Mouse (Mus musculus) MEL (cell line): ENCODE data around the gene Trip12. TPM values are rescaled to one million over a fixed set of nuclear protein-coding genes. Genes with fewer than 3 reads are reported as not detected.

Experiments used
- DNase-seq: peaks from one replicate; pipeline ENCODE4 v3.0.0; 2011; ENCODE audit warnings: low read depth, low spot score
- H3K27ac ChIP-seq: 2 replicates; pipeline ENCODE4 v1.5.1; 2012; ENCODE audit warnings: low read depth, mild to moderate bottlenecking, control low read depth, low read length, moderate library complexity; ENCODE audit not compliant: control insufficient read depth
- H3K27me3 ChIP-seq, 2 experiments: fragments of 150-350 bp in 1 of 2; sonication (generic) in 1 of 2; 2 replicates each; pipeline ENCODE4 v1.6.1; 2012; ENCODE audit warnings: low read length in 2 of 2, mild to moderate bottlenecking in 2 of 2, improper control_type of control experiment in 1 of 2, moderate library complexity in 1 of 2; ENCODE audit not compliant: insufficient read depth in 2 of 2, control insufficient read depth in 1 of 2
- H3K36me3 ChIP-seq, 2 experiments: 2 replicates each; pipeline ENCODE4 v1.6.1; 2012 to 2014; ENCODE audit warnings: low read length in 2 of 2, improper control_type of control experiment in 1 of 2, inconsistent platforms in 1 of 2, mild to moderate bottlenecking in 1 of 2; ENCODE audit not compliant: insufficient read depth in 2 of 2, control insufficient read depth in 1 of 2
- H3K4me1 ChIP-seq, 2 experiments: fragments of 150-350 bp in 1 of 2; sonication (generic) in 1 of 2; 2 replicates each; pipeline ENCODE4 v1.6.1; 2012; ENCODE audit warnings: low read length in 2 of 2, improper control_type of control experiment in 1 of 2, mild to moderate bottlenecking in 1 of 2; ENCODE audit not compliant: insufficient read depth in 2 of 2, control insufficient read depth in 1 of 2
- H3K4me3 ChIP-seq, 2 experiments: fragments of 150-350 bp in 1 of 2; sonication (generic) in 1 of 2; 2 replicates each; pipeline ENCODE4 v1.5.1; 2012; ENCODE audit warnings: low read depth in 2 of 2, low read length in 2 of 2, mild to moderate bottlenecking in 2 of 2, moderate library complexity in 2 of 2, control low read depth in 1 of 2, improper control_type of control experiment in 1 of 2; ENCODE audit not compliant: control insufficient read depth in 1 of 2, insufficient read depth in 1 of 2
- H3K79me2 ChIP-seq: 2 replicates; pipeline ENCODE4 v1.6.1; 2012; ENCODE audit warnings: mild to moderate bottlenecking, low read length, moderate library complexity; ENCODE audit not compliant: control insufficient read depth, poor library complexity, insufficient read depth
- H3K9ac ChIP-seq: 2 replicates; pipeline ENCODE4 v1.6.1; 2012; ENCODE audit warnings: low read depth, mild to moderate bottlenecking, control low read depth, low read length, moderate library complexity; ENCODE audit not compliant: control insufficient read depth, poor library complexity, severe bottlenecking
- H3K9me3 ChIP-seq: fragments of 150-350 bp; sonication (generic); replicated peaks from 2 replicates; pipeline ENCODE4 v1.6.1; 2012; ENCODE audit warnings: mild to moderate bottlenecking, low read length, improper control_type of control experiment, moderate library complexity; ENCODE audit not compliant: insufficient read depth
- BHLHE40 ChIP-seq: IDR thresholded peaks from 2 replicates; pipeline ENCODE4 v1.6.1; 2012; ENCODE audit warnings: low read depth, mild to moderate bottlenecking, inconsistent platforms, low read length, improper control_type of control experiment, borderline replicate concordance
- CHD1 ChIP-seq: IDR thresholded peaks from 2 replicates; pipeline ENCODE4 v1.6.1; 2012; ENCODE audit warnings: low read depth, mild to moderate bottlenecking, inconsistent platforms, low read length, improper control_type of control experiment
- CHD2 ChIP-seq: IDR thresholded peaks from 2 replicates; pipeline ENCODE4 v1.6.1; 2011; ENCODE audit warnings: low read length, improper control_type of control experiment
- E2F4 ChIP-seq: IDR thresholded peaks from 2 replicates; pipeline ENCODE4 v1.6.1; 2011; ENCODE audit warnings: low read depth, low read length, improper control_type of control experiment, borderline replicate concordance
- ELF1 ChIP-seq: IDR thresholded peaks from 2 replicates; pipeline ENCODE4 v1.6.1; 2014; ENCODE audit warnings: low read depth, mild to moderate bottlenecking, inconsistent platforms, low read length, improper control_type of control experiment, moderate library complexity
- EP300 ChIP-seq, 2 experiments: IDR thresholded peaks; 2 replicates each; pipeline ENCODE4 v1.6.1; 2011; ENCODE audit warnings: improper control_type of control experiment in 2 of 2, low read length in 2 of 2, low read depth in 1 of 2, mild to moderate bottlenecking in 1 of 2
- GABPA ChIP-seq: IDR thresholded peaks from 2 replicates; pipeline ENCODE4 v1.6.1; 2012; ENCODE audit warnings: low read depth, mild to moderate bottlenecking, inconsistent platforms, low read length, improper control_type of control experiment, moderate library complexity
- GATA1 ChIP-seq: IDR thresholded peaks from 2 replicates; pipeline ENCODE4 v1.6.1; 2011; ENCODE audit warnings: low read depth, low read length, improper control_type of control experiment
- HCFC1 ChIP-seq: IDR thresholded peaks from 2 replicates; pipeline ENCODE4 v1.6.1; 2012; ENCODE audit warnings: low read depth, mild to moderate bottlenecking, inconsistent platforms, low read length, improper control_type of control experiment, moderate library complexity
- JUND ChIP-seq: IDR thresholded peaks from 2 replicates; pipeline ENCODE4 v1.6.1; 2011; ENCODE audit warnings: low read depth, mild to moderate bottlenecking, improper control_type of control experiment, low read length
- KAT2A ChIP-seq: conservative IDR thresholded peaks from 2 replicates; pipeline ENCODE4 v1.6.1; 2012; ENCODE audit warnings: low read depth, low read length, improper control_type of control experiment, inconsistent platforms
- MAX ChIP-seq: IDR thresholded peaks from 2 replicates; pipeline ENCODE4 v1.6.1; 2011; ENCODE audit warnings: low read length, improper control_type of control experiment
- MAZ ChIP-seq: IDR thresholded peaks from 2 replicates; pipeline ENCODE4 v1.6.1; 2012; ENCODE audit warnings: low read depth, mild to moderate bottlenecking, inconsistent platforms, low read length, improper control_type of control experiment
- MEF2A ChIP-seq: IDR thresholded peaks from 2 replicates; pipeline ENCODE4 v1.6.1; 2014; ENCODE audit warnings: low read depth, mild to moderate bottlenecking, inconsistent platforms, low read length, improper control_type of control experiment; ENCODE audit not compliant: poor library complexity, insufficient replicate concordance, severe bottlenecking; ENCODE audit errors: extremely low read depth
- MXI1 ChIP-seq: IDR thresholded peaks from 2 replicates; pipeline ENCODE4 v1.6.1; 2011; ENCODE audit warnings: mild to moderate bottlenecking, low read depth, low read length, improper control_type of control experiment
- MYB ChIP-seq: IDR thresholded peaks from 2 replicates; pipeline ENCODE4 v1.6.1; 2011; ENCODE audit warnings: mild to moderate bottlenecking, low read depth, low read length, improper control_type of control experiment
- NELFE ChIP-seq: IDR thresholded peaks from 2 replicates; pipeline ENCODE4 v1.6.1; 2011; ENCODE audit warnings: low read depth, low read length, improper control_type of control experiment
- NRF1 ChIP-seq: IDR thresholded peaks from 2 replicates; pipeline ENCODE4 v1.6.1; 2014; ENCODE audit warnings: low read depth, mild to moderate bottlenecking, inconsistent platforms, low read length, improper control_type of control experiment, moderate library complexity; ENCODE audit not compliant: poor library complexity, insufficient read depth, severe bottlenecking
- POLR2AphosphoS2 ChIP-seq: IDR thresholded peaks from 2 replicates; pipeline ENCODE4 v1.6.1; 2011; ENCODE audit warnings: low read length, improper control_type of control experiment
- POLR2AphosphoS5 ChIP-seq: IDR thresholded peaks from 2 replicates; pipeline ENCODE4 v1.6.1; 2012; ENCODE audit warnings: low read depth, borderline replicate concordance, mild to moderate bottlenecking, inconsistent platforms, low read length, moderate library complexity, mixed read lengths
- RAD21 ChIP-seq: IDR thresholded peaks from 2 replicates; pipeline ENCODE4 v1.6.1; 2011; ENCODE audit warnings: mild to moderate bottlenecking, low read depth, low read length, improper control_type of control experiment
- RCOR1 ChIP-seq: IDR thresholded peaks from 2 replicates; pipeline ENCODE4 v1.6.1; 2012; ENCODE audit warnings: low read depth, mild to moderate bottlenecking, inconsistent platforms, low read length, improper control_type of control experiment
- SMC3 ChIP-seq: IDR thresholded peaks from 2 replicates; pipeline ENCODE4 v1.6.1; 2011; ENCODE audit warnings: low read depth, low read length, improper control_type of control experiment
- TAL1 ChIP-seq: IDR thresholded peaks from 2 replicates; pipeline ENCODE4 v1.6.1; 2012; ENCODE audit warnings: mild to moderate bottlenecking, inconsistent platforms, low read length, moderate library complexity, mixed read lengths
- TBP ChIP-seq: IDR thresholded peaks from 2 replicates; pipeline ENCODE4 v1.8.0; 2011; ENCODE audit warnings: low read depth, low read length, improper control_type of control experiment
- TCF12 ChIP-seq: IDR thresholded peaks from 2 replicates; pipeline ENCODE4 v1.6.1; 2014; ENCODE audit warnings: low read depth, mild to moderate bottlenecking, inconsistent platforms, low read length, improper control_type of control experiment, moderate library complexity
- UBTF ChIP-seq: IDR thresholded peaks from 2 replicates; pipeline ENCODE4 v1.6.1; 2012; ENCODE audit warnings: low read depth, mild to moderate bottlenecking, inconsistent platforms, low read length, improper control_type of control experiment, moderate library complexity, borderline replicate concordance; ENCODE audit not compliant: insufficient read depth
- USF1 ChIP-seq: IDR thresholded peaks from 2 replicates; pipeline ENCODE4 v1.6.1; 2014; ENCODE audit warnings: low read depth, mild to moderate bottlenecking, inconsistent platforms, low read length, improper control_type of control experiment, moderate library complexity
- USF2 ChIP-seq, 2 experiments: IDR thresholded peaks; 2 replicates each; pipeline ENCODE4 v1.6.1; 2011 to 2012; ENCODE audit warnings: improper control_type of control experiment in 2 of 2, low read length in 2 of 2, borderline replicate concordance in 1 of 2, inconsistent platforms in 1 of 2, low read depth in 1 of 2, mild to moderate bottlenecking in 1 of 2; ENCODE audit not compliant: insufficient read depth in 1 of 2
- ZC3H11A ChIP-seq: IDR thresholded peaks from 2 replicates; pipeline ENCODE4 v1.6.1; 2012; ENCODE audit warnings: low read depth, mild to moderate bottlenecking, inconsistent platforms, low read length, improper control_type of control experiment
- ZKSCAN1 ChIP-seq: IDR thresholded peaks from 2 replicates; pipeline ENCODE4 v1.6.1; 2012; ENCODE audit warnings: low read depth, mild to moderate bottlenecking, inconsistent platforms, low read length, improper control_type of control experiment, moderate library complexity
- ZMIZ1 ChIP-seq: IDR thresholded peaks from 2 replicates; pipeline ENCODE4 v1.6.1; 2012; ENCODE audit warnings: low read depth, mild to moderate bottlenecking, inconsistent platforms, low read length, improper control_type of control experiment, moderate library complexity
- ZNF384 ChIP-seq: IDR thresholded peaks from 2 replicates; pipeline ENCODE4 v1.6.1; 2012; ENCODE audit warnings: low read depth, mild to moderate bottlenecking, inconsistent platforms, low read length, improper control_type of control experiment
- polyA plus RNA-seq, 2 experiments: library from polyadenylated mRNA; stranded (reverse) in 1 of 2; unstranded in 1 of 2; fragments of >175 nt in 1 of 2; fragments of >200 nt in 1 of 2; gene quantifications; 2 replicates each; pipeline versions ENCODE4 v1.2.1 to v1.2.4; 2012; ENCODE audit warnings: low replicate concordance in 2 of 2, low read depth in 1 of 2; ENCODE audit not compliant: insufficient read length in 2 of 2, insufficient read depth in 1 of 2, missing spikeins in 1 of 2
- total RNA-seq: library from RNA; depleted of rRNA; stranded (reverse); fragments of 300-350 nt; gene quantifications from 2 replicates; pipeline ENCODE4 v1.2.3, GENCODE M21; 2012

Gene Trip12
- total and polyA plus RNA-seq, 3 experiments, result 94.3 to 134 (median 133) TPM

DNA sequence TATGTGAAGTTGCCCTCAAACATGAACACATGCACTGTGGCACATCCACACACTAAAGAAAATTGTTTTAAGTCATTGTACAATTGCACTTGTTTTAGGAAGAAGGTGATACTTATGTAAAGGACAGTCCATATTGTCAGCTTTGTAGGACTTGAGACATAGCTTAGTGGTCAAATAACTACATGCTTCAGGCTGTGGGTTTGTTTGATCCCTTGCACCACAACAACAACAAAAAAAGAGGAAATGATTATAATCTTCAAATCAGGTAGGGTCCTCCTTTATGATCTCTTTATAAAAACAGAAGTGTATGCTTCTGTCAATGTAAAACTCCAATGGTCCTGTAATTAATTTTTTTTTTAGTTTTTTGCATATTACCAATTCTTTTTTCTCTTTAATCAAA, 41.1 kb downstream of the Trip12 start:
- Histone ChIP-seq H3K36me3 (peaks cover 13 to 46% of the 10 kb centered on the region in 2 experiments), H3K9me3 (no peaks in the 10 kb centered on the region)

DNA sequence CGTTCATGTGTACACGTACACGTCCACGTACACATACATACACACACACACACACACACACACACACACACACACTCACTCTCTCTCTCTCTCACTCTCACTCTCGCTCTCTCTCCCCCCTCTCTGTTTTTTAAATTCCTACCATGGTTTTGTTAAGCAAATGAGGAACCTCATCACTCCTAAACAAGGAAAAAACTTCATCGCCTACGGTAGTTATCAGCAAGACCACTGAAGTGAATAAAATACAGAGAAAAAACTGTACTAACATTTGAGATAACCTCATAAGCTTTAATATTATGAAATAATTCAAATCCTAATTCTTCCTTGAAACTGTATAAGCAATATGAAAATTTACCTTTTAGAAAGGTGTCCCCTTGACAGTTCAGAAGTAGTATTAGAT, 45.0 kb downstream of the Trip12 start:
- Histone ChIP-seq H3K36me3 (peaks cover 26 to 39% of the 10 kb centered on the region in 2 experiments), H3K4me1 (peaks cover 2 to 19% of the 10 kb centered on the region in 2 experiments; a peak in 2 of 4 replicates), H3K9me3 (no peaks in the 10 kb centered on the region), H3K27ac (no peak overlapping the region), H3K9ac (no peak overlapping the region), H3K4me3 (no peak overlapping the region), H3K27me3 (no peaks in the 10 kb centered on the region), H3K79me2 (peaks cover 25% of the 10 kb centered on the region)
- no peak for TF ChIP-seq NRF1
- no peak for TF ChIP-seq MYB
- no peak for TF ChIP-seq USF2 (IDR thresholded peaks at IDR 0.05; ENCODE audit: borderline replicate concordance in 1 of 2, insufficient read depth in 1 of 2, low read depth in 1 of 2, low read length in 2 of 2)
- no peak for TF ChIP-seq UBTF
- no peak for TF ChIP-seq JUND
- peak; percentile 38 for TF ChIP-seq GATA1
- TF ChIP-seq TAL1, result no peak
- no peak for TF ChIP-seq HCFC1
- TF ChIP-seq KAT2A, result no peak
- TF ChIP-seq ZMIZ1, result no peak
- TF ChIP-seq MEF2A, result no peak
- no peak for TF ChIP-seq TBP
- TF ChIP-seq MXI1, result no peak
- TF ChIP-seq MAX, result no peak
- no peak for TF ChIP-seq ZC3H11A
- TF ChIP-seq EP300 (IDR thresholded peaks at IDR 0.05; ENCODE audit: low read depth in 1 of 2, low read length in 2 of 2), result peak; percentile 29 to 49; a peak in 2 of 4 replicates
- no peak for TF ChIP-seq E2F4
- TF ChIP-seq TCF12, result no peak
- no peak for TF ChIP-seq ZKSCAN1
- TF ChIP-seq POLR2AphosphoS5, result no peak
- TF ChIP-seq ELF1, result no peak
- TF ChIP-seq ZNF384, result peak; percentile 64
- no peak for TF ChIP-seq RAD21
- TF ChIP-seq GABPA, result no peak
- DNase-seq, result peak; percentile 54

More for the DNA sequence above, 41.1 kb downstream of the Trip12 start:
- Histone ChIP-seq H3K4me3 (no peak overlapping the region), H3K27ac (no peak overlapping the region), H3K9ac (no peak overlapping the region), H3K79me2 (peaks cover 29% of the 10 kb centered on the region)
- TF ChIP-seq GATA1, result no peak
- TF ChIP-seq JUND, result no peak
- no peak for TF ChIP-seq TBP
- TF ChIP-seq MAX, result no peak
- no peak for TF ChIP-seq MAZ
- no peak for TF ChIP-seq NELFE
- no peak for TF ChIP-seq CHD1
- TF ChIP-seq BHLHE40, result no peak
- TF ChIP-seq ZMIZ1, result no peak
- TF ChIP-seq TAL1, result no peak
- no peak for TF ChIP-seq USF2 (IDR thresholded peaks at IDR 0.05; ENCODE audit: borderline replicate concordance in 1 of 2, insufficient read depth in 1 of 2, low read depth in 1 of 2, low read length in 2 of 2)
- no peak for TF ChIP-seq RCOR1
- TF ChIP-seq EP300 (IDR thresholded peaks at IDR 0.05; ENCODE audit: low read depth in 1 of 2, low read length in 2 of 2), result no peak
- no peak for TF ChIP-seq SMC3
- TF ChIP-seq GABPA, result no peak
- no peak for TF ChIP-seq MEF2A
- TF ChIP-seq CHD2, result no peak
- no peak for TF ChIP-seq POLR2AphosphoS2
- no peak for TF ChIP-seq USF1
- TF ChIP-seq, all 39 proteins: peak for 0
- Histone ChIP-seq H3K4me1 (peaks cover 7 to 26% of the 10 kb centered on the region in 2 experiments; a peak in 3 of 4 replicates), H3K27me3 (no peaks in the 10 kb centered on the region)
- DNase-seq, result no peak
